Mouse (Mus musculus): ENCODE measurements around the gene Ntn3. TPM values are rescaled to one million over a fixed set of nuclear protein-coding genes. Genes with fewer than 3 reads are reported as not detected.

Ntn3 gene
- polyA plus RNA-seq (2012; rRNA removed; ENCODE audit: low replicate concordance) = 1.5 and 1.6 TPM in 2 replicates

DNA sequence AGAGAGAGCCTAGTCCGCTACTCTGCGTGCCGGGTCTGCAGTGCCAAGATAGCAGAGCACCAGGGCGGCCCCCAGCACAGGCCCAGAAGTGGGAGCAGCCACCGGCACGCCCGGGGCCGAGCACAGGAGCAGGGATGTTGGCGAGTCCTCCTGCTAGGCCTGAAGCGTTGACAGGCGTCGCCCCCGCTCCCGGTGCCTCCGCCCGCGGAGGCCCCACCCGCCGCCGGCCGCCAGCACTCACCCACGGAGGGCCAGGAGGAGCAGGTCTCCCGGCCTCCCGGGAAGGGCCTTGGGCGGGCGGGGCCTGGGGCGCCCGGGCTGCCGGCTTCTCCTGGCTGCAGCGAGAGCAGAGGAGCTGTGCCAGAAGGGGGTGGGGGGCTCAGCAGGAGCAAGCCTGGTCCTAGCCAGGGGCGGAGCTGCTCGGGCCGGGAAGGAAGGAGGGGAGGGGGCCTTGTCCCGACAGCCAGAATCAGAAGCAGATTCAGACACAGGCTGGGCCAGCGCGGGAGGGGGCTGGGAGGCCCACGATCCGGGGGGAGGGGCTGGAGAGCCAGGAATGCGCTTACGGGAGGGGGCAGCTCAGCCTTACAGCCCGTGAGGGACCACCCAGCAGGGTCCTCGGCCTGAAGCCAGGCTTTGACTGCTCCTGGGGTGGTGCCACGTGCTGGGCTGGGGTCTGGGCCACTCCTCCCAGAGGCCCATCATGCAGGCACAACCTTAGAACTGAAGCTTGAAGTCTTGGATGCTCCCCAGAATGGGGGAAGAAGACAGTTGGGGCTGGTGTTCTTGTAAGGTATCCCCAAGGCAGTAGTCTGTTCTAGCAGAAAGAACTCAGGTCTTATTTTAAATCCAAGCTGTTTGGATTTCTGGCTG lies at the start of gene Ntn3:
TSS of gene Ntn3 (minus strand) at position 489 of the 873 bp plus-strand sequence.

DNA sequence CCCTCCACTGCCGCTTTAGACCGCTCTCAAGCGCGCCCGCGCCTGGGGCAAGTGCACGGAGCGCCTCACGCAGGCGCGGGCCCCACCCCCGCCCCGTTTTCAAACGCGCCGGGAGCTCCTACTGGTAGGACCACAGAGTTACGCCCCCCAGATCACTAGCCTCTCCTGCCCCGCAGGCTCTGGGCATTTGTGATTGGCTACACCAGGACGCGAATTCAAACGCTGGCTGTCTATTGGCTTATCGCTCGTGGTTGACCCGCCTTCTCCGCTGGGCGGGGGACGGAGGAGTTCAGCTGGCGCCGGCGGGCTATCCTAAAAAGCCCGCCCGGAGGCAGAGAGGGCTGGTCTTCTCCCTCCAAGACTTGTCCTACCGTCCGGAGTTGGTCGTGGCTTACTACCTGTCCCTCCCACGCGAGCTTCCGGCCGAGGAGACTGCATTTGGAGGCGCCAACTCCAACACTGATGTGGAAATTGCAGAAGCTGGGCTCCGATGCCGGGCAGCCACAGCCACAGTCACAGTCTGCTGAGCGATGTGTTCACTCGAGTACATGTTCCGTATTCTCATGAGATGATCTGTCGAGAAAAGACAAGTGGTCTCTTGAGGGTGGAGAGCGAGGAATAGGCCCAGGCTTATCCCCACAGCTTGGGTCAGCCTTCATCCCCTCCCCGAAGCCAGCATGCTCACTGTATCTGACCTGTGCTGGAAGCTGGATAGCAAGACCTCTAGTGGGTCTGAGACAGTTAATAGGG lies 42.2 kb upstream of the Ntn3 start, which contains the start of gene Ccnf:
TSS of gene Ccnf (minus strand) at position 165 of the 750 bp plus-strand sequence.

DNA sequence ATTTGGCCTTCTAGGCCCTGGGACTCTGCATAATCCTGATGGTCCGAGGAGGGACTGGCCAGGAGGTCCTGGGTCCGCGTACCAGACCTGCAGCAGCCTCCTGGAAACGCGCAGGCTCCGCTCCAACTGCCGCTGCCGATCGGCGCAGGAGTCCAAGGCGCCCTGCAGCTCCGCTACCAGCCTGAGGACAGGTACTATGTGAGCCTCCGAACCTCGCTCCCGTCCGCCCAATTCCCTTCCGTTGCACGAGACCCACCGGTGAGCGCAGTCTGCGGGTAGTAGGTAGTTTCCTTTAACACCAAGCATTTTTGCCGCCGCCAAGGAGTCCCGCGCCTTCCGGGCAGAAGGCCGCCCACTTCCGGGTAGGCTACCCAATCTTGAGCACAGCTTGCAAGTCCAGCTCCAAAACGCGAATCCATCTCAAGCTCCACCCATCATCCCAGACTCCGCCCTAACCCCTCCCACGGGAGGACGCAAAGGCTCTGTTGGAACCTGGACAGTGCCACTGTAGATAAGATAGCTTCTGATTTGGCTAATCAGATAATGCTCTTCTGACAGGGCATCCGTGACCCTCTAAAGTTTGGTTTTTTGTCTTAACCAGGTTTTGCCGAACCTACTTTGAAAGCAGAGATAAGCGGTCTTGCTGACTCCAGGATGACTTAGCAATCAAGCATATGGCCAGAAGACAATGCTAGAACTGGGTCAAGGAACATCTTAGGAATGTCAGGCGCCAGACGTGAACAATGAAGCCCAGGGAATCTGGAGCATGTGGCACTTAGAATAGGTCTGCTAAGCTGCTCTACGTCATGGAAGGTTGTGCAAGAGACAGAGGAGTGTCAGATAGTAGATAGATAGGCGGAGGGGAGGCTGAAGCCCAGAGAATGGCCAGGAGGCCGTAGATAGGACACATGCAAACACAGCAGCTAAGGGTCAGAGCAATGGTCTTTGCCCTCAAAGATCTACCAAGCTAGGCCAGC lies 11.4 kb upstream of the Ntn3 start, which contains the start of gene Tedc2:
TSS of gene Tedc2 (minus strand) at position 417 of the 977 bp plus-strand sequence.

DNA sequence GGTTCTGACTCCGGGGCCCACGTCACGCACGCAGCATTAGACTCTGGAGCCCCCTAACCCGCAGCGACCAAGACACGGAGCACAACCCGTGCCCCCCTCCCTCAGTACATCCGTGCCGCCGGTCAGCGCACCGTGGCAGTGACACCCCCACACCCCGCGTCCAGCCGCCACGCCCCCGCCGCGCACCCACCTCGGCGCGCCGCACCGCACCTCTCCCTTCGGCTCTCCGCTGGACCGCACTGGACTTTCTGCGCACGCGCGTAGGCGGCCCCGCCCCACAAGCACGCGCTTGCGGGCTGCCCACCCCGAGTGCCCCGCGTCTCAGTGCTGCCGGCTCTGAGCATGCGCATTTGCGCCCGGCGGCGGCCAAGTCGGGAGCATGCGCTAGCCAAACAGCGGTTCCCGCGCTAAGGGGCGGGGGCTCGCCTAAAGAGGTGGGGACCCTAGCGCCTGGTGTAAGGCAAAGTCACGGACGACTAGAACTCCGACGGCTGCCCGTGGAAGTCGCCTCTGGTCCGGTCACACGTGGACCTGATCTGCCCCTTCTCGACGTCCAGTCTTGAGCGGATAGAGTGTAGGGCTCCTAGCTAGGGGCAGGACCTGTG lies 3.9 kb downstream of the Ntn3 start, which contains the start of gene Tbc1d24:
TSS of gene Tbc1d24 (minus strand) at position 279 of the 605 bp plus-strand sequence.

DNA sequence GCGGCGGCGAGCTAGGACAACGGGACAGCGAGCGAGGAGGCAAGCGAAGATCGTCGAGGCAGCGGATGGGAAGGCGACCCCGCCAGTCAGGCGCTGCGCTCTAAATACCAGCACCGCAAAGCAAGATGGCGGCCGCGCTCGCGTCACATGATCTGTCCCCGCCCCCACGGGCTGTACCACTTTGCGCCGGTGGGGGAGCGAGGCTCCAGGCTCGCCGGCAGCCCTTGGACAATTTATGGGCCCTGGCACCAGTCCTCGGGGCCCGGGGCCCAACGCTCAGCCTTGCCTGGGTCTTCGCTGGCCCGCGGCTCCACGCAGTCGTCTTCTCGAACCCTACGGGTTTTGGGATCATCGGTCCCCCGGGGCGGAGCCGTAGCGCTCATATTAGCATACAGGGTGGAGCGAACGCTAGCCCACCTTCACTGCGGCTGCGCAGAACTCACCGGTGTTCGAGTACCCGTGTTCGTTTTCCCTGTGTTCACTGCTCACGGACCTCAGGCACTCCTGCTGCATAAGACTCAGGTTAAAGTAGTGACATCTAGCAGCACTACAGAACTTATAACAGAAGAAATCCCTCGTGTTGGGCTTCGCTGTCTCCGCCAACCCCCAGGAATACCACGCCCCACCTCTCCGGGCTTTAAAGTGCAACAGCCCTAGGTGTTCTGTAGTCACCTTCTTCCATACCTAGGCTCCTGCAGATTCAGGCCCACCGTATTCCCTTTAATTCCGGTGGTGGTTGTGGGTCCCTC lies 39.8 kb downstream of the Ntn3 start, which contains the start of gene Atp6v0c:
TSS of gene Atp6v0c (minus strand) at position 386 of the 749 bp plus-strand sequence.

DNA sequence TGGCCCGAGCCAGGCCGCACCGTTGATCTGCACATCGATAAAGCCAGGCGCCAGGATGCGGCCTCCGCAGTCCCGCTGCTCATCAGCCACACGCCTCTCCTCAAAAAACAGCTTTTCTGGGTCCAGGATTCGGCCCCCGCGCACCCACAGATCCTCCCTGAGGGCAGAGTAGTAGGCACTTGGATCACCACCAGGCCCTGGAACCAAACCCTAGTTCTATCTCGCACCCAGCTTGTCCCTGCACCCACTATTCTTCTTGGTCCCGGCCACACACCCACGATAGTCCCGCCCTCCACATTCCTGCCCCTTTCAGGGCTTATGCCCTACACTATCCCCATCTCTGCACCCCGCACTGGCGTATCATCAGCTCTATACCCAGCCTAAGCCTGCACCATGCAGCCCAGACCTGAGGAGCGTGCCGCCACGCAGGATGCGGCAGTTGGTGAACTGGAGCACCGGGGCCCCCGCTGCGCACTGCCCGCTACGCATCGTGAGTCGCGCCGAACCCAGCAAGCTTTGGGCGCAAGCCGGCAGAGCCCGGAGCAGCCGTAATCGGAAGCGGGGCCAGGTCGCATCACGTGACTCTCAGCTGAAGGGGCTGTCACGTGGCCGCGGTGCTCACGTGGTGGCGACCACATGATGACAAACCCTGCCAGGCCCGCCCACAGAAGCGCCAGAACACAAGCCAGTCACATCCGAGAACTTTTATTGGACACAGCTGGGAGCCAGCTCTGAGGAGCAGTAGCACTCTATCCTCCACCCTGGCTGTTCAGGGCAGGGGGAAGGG lies 46.0 kb downstream of the Ntn3 start, which contains the start of gene Amdhd2:
TSS of gene Amdhd2 (minus strand) at position 591 of the 787 bp plus-strand sequence.

Other genes starting within 250 kb of the Ntn3 start
- gene Prss30, start 229.0 kb downstream of the Ntn3 start, polyA plus RNA-seq (2012; rRNA removed; ENCODE audit: low replicate concordance) = 22.5 and 226 TPM in 2 replicates
- 0.25 and 0.68 TPM in 2 replicates for gene Prss22, start 211.4 kb downstream of the Ntn3 start, polyA plus RNA-seq (2012; rRNA removed; ENCODE audit: low replicate concordance)
- 3.0 and 5.6 TPM in 2 replicates for gene Prss27, start 171.4 kb downstream of the Ntn3 start, polyA plus RNA-seq (2012; rRNA removed; ENCODE audit: low replicate concordance)
- gene Kctd5, start 136.0 kb downstream of the Ntn3 start, polyA plus RNA-seq (2012; rRNA removed; ENCODE audit: low replicate concordance) = 46.8 and 98.2 TPM in 2 replicates
- 5.5 and 12.0 TPM in 2 replicates for gene Pdpk1, start 58.6 kb downstream of the Ntn3 start, polyA plus RNA-seq (2012; rRNA removed; ENCODE audit: low replicate concordance)
- 109 and 237 TPM in 2 replicates for gene Amdhd2, start 45.8 kb downstream of the Ntn3 start, polyA plus RNA-seq (2012; rRNA removed; ENCODE audit: low replicate concordance)
- gene Atp6v0c, start 39.8 kb downstream of the Ntn3 start, polyA plus RNA-seq (2012; rRNA removed; ENCODE audit: low replicate concordance) = 833 and 1,086 TPM in 2 replicates
- 13.4 and 31.3 TPM in 2 replicates for gene Tbc1d24, start 4.0 kb downstream of the Ntn3 start, polyA plus RNA-seq (2012; rRNA removed; ENCODE audit: low replicate concordance)
- gene Tedc2, start 11.3 kb upstream of the Ntn3 start, polyA plus RNA-seq (2012; rRNA removed; ENCODE audit: low replicate concordance) = 4.1 and 5.2 TPM in 2 replicates
- gene Ccnf, start 42.0 kb upstream of the Ntn3 start, polyA plus RNA-seq (2012; rRNA removed; ENCODE audit: low replicate concordance) = 6.4 and 6.6 TPM in 2 replicates
- gene Abca17, start 141.5 kb upstream of the Ntn3 start, polyA plus RNA-seq (2012; rRNA removed; ENCODE audit: low replicate concordance) = not detected in 2 replicates
- 18.3 and 19.2 TPM in 2 replicates for gene Abca3, start 142.4 kb upstream of the Ntn3 start, polyA plus RNA-seq (2012; rRNA removed; ENCODE audit: low replicate concordance)
- gene Rnps1, start 205.0 kb upstream of the Ntn3 start, polyA plus RNA-seq (2012; rRNA removed; ENCODE audit: low replicate concordance) = 95.7 and 101 TPM in 2 replicates
- gene Eci1, start 217.1 kb upstream of the Ntn3 start, polyA plus RNA-seq (2012; rRNA removed; ENCODE audit: low replicate concordance) = 72.7 and 116 TPM in 2 replicates
- 2.5 and 3.1 TPM in 2 replicates for gene Dnase1l2, start 233.6 kb upstream of the Ntn3 start, polyA plus RNA-seq (2012; rRNA removed; ENCODE audit: low replicate concordance)

Data from duodenum, adult 2 months (tissue).